Mouse (Mus musculus): ENCODE results near the gene Rgs19.

The Rgs19 gene

DNA sequence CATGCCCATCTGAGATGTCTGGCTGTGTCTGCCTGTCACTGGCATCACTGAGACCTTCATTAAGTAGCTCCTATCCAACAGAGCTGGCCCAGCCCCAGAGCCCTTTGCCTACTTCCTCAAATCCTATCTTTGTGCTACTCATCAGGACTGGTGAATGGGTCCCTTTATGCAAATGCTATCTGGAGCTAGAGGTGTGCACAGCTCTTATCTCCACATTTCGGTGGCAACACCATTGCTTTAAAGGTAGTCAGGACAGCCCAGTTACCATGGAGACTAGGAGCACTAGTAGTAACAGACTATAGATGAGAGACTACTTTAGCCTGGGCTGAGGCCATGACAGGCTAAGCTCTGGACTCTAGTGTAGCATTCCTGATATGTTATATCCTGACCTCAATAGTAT, 9.1 kb downstream of the Rgs19 start:
- no peak for DNase-seq (ENCODE audit: extremely low spot score, low read depth, low spot score)

DNA sequence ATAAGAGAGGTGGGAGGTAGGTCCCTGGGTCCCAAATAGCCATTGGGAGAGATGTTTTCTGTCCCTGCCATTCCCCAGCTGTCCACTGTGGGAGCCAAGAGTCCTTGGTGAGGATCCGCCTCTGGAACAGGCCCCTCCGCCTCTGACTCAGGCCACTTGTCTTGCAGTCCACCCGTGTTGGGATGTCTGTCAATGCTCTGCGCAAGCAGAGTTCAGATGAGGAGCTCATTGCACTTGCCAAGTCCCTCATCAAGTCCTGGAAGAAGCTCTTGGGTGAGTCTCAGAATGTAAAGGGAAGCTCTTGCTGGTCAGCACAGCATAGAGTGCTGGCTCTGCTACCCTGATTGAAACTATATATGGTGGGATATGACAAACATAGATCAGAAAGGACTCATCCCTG, 10.4 kb downstream of the Rgs19 start:
- DNase-seq (ENCODE audit: extremely low spot score, low read depth, low spot score), result no peak

- DNase-seq (ENCODE audit: extremely low spot score, low read depth, low spot score), result no peak
These were observed 11.8 kb downstream of the Rgs19 start for GRCm38 (mm10) chr2:181681978-181682377.

GRCm38 (mm10) chr2:181680716-181681117, 13.1 kb downstream of the Rgs19 start:
- no peak for DNase-seq (ENCODE audit: extremely low spot score, low read depth, low spot score)

DNA sequence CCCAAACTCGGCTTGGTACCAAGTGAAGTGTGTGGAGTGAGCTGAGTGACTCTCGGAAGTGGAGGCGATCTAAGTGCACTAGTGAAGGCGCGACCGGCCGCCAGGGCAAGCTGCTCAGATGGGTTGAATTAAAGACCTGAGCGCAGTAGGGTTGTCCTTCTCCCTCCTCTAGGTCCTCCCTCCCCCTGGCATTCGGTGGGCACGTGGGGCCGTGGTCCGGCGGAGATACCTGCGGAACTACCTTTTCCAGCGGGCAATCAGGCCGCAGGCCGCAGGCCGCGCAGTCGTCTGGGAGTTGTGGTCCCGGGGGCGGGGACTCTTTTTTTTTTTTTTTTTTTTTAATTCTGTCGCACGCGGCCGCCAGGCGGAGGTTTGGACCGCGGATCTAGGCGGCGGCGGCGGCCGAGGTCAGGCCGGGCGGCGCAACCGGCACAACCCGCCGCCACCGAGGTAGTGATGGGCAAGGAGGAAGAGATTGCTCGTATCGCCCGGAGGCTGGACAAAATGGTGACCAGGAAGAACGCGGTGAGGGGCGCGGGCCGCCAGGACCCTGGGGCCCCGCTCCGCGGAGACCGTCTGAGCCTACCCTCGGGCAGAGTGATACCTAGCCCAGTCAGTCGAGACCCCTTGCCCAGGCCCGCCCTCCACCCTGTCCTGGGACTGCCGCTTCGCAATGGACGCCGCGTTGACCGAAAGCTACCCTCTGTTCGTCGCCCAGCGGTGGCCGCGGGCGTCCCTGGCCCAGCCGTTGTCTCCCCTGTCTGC, 13.6 kb downstream of the Rgs19 start, which contains the start of gene Tcea2:
Tcea2 (plus strand) TSS at position 360 of the 765 bp plus-strand sequence.
- no peak for DNase-seq (ENCODE audit: extremely low spot score, low read depth, low spot score)

DNA sequence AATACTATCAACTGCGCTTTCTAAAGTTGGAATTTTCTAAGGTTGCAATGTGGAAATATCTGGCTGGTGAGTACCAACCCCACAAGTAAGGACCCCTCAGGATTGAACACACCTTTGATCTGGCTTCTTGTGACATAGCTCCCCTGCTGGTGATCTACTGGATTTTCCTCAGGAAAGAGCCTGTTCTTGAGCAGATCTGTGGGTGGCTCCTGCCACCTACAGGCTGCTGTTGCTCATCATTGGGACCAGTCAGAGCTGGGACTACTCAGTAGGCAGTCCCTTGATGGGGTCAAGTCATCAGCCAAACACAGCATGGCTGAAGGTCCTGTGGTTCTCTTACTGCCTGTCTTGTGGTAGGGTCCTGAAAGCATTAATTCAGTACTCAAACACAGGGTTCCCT, 15.0 kb downstream of the Rgs19 start:
- DNase-seq (ENCODE audit: extremely low spot score, low read depth, low spot score), result peak; percentile 67

- DNase-seq (ENCODE audit: extremely low spot score, low read depth, low spot score), result no peak
These were observed 16.1 kb downstream of the Rgs19 start for GRCm38 (mm10) chr2:181677755-181678098.

- DNase-seq (ENCODE audit: extremely low spot score, low read depth, low spot score), result no peak
These were observed 16.6 kb downstream of the Rgs19 start for GRCm38 (mm10) chr2:181677096-181677754.

DNA sequence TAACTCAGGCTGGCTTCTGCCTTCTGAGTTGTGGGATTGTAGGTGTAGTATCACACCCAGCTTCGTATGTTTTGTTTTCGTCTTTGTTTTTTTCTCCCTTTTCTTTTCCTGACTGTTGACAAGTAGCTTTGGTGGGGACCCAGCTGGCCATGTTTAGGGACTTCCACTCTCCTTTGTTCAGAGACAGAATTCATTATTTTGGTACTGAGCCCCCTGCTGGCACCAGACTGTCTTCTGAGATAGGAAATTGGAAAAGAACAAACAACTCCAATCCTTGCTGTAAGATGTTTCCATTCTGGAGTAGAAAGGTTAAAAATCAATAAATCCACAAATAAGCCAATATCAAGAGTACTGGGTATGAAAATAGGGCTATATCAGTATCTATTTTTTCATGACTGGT, 17.4 kb downstream of the Rgs19 start:
- DNase-seq (ENCODE audit: extremely low spot score, low read depth, low spot score), result no peak

DNA sequence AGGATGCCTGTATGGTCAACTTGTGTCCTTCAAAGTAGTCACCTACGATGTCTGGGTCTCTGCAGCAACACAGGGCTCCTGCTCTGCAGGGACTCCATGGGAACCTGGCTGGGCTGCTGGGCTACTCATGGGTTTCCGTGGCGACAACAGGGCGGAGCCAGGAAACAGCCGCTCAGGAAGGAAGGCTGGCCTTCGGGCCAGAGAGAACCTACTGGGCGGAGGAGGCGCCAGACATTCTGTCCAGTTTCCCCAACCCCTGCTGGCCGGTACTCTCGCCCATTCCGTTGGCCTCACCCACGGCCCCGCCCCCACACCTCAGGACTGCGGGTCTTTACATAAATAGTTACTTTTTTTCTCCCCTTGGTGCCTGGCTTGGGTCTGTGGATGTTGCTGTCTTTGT, 18.3 kb downstream of the Rgs19 start:
- no peak for DNase-seq (ENCODE audit: extremely low spot score, low read depth, low spot score)

DNA sequence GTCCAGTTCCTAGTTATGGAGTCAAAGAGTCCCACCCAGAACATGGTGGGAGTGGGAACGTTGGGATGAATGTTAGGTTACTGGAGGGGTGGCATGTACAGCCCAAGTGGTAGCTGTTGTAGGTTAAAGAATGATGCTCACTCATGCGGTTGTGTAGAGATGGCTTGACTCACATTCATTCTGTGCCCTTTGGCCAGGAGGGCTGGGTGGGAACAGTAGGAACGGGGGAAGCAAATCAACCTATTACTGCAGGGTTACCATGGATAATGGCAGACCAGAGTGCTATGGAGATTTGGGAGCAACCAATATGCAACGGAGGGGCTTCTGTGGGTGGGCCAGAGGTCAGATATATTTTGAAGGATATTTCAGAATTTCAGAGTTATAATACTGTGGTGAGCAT, 18.8 kb downstream of the Rgs19 start:
- DNase-seq (ENCODE audit: extremely low spot score, low read depth, low spot score), result no peak

GRCm38 (mm10) chr2:181673501-181673900, 20.3 kb downstream of the Rgs19 start:
- DNase-seq (ENCODE audit: extremely low spot score, low read depth, low spot score), result no peak

DNA sequence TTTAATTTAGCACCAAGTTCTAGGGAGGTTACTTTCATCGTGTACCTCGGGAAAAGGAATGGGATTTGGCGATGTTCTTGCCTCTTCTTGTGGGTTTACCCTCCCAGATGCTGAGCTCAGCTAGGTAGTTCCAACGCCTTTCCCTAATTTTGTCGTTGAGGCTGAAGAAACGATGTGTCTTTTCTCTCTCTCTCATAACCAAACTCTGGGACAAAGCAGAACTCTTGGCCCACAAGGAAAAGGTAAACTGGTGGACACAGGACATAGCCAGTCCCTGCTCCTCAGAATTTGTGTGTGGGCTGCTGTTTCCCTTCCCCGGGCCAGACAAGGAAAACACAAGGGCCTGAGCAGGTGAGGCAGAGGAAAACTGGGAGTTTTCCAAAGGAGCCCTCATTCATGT, 21.8 kb downstream of the Rgs19 start:
- DNase-seq (ENCODE audit: extremely low spot score, low read depth, low spot score), result no peak

- DNase-seq (ENCODE audit: extremely low spot score, low read depth, low spot score), result no peak
These were observed 22.5 kb downstream of the Rgs19 start, which contains the start of gene Sox18 for GRCm38 (mm10) chr2:181671326-181671725. Gene Sox18 (minus strand): TSS chr2:181671640.

GRCm38 (mm10) chr2:181670913-181671311, 22.9 kb downstream of the Rgs19 start:
- DNase-seq (ENCODE audit: extremely low spot score, low read depth, low spot score), result no peak

DNA sequence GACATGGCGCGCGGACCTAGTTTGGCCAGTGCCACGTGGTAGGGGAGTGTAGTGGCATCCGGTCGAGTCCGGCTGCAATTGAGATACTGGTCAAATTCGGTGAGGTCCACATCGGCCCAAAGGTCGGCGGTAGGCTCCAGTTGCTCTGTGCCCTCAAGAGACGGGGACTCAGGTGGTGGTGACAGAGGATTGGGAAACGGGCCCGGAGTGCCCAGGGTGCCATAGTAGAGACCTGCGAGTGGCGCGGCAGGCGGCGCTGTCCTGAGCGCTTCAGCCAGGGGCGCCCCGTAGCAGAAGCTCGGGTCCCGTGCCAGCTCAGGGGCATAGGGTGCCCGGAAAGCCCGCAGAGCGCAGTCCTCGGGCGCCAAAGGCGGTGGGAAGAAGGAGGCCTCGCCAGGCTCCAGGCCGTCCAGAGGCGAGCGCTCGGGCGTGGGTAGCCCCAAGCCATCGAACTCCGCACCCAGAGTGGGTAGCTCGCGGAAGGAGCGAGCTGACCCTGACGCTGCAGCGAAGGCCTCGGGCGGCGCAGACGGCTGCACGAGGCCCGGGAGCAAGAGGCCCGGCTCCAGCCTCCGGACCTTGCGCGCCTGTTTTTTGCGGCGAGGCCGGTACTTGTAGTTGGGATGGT, 23.4 kb downstream of the Rgs19 start:
- DNase-seq (ENCODE audit: extremely low spot score, low read depth, low spot score), result no peak

DNA sequence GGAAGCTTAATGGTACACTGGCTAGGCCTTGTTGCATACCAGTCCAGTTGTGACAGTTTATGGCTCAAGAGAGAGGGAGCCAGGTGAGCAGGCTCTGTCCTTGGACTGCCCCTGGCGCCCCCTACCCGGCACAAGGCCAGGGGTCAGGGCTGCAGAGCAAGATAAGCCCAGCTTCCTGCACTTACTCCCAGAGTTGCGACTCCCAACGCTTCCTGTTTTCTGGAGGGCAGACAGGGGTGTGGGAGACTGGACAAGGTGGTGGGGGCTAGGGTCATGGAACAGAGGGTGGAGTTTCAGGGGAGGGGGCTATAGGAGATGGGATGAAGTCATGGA, 30.5 kb downstream of the Rgs19 start:
- DNase-seq (ENCODE audit: extremely low spot score, low read depth, low spot score), result no peak

DNA sequence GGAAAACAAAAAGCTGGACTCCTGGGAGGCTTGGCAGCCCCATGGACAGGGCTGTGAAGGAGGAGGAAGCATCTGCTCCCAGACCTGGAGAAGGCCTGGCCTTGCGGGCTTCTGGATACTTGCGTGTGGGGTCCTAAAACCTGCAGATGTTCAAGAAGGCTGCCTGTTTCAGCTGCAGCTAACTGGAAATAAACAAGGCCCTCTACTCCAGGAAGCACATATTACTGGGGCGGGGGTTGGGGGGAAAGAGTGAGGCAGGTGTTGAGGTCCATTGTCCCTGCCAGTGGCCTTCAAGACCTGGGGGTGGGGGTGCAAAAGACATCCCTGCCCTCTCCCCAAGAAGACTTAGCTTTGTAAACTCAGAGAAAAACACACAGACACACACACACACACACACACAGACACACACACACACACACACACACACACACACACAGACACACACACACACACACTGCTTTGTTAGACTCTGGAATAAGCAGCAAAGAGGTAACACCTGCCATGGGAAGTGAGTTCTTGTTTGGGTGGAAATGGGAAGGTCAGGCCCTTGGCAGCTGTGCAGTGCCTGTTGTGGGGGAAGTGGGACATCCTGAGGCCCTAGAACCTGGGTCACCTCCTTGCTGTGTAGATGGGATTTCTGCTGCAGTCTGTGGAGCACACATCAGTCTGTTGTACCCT, 31.0 kb downstream of the Rgs19 start:
- no peak for DNase-seq (ENCODE audit: extremely low spot score, low read depth, low spot score)

GRCm38 (mm10) chr2:181659609-181660055, 34.1 kb downstream of the Rgs19 start:
- DNase-seq (ENCODE audit: extremely low spot score, low read depth, low spot score), result no peak

GRCm38 (mm10) chr2:181658930-181659555, 34.7 kb downstream of the Rgs19 start:
- no peak for DNase-seq (ENCODE audit: extremely low spot score, low read depth, low spot score)

DNA sequence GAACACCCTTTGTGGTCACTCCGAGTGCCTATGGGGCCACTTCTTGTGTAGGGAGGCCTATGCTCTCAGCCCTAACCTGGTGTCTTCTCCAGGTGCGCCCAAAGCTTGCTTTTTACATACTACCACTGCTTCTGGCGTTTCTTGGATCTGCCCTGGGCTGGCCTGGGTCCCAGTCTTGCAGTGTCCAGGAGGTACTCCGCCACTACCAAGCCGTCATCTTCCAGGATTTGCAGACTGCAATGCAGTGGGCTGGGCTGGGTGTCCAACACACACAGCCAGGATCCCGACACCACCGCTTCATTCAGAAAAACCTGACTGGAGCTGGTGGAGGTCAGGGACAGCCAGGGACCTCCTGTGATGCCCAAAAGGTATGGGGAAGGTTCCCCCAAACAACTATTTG, 35.2 kb downstream of the Rgs19 start:
- DNase-seq (ENCODE audit: extremely low spot score, low read depth, low spot score), result no peak

Measured in hindlimb bud, embryonic 11.5 days (tissue).